In the genomic region with DNA sequence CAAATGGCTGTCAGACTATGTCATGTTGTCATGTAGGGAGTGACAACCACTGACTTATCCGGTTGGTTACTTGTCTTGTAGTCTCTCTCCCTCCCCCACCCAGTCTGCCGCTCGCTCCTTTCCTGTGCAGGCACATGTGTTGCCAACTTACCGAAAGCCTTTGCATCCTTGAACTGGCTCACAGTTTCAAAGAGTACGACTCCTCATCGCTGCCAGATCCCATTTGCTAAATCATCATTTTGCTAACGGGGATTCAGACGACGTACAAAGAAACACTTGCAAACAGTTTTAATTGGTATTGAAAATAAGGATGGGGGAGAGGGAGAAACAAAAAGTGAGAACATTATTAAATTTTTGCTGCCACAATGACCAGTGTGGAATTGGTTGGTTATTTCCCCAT, we compare ENCODE assay signal across 24 mouse cellular contexts.
"Had no signal": no experiment of that assay in that cellular context is flagged by ENCODE, and none has a peak within 500 bp of the region (broad histone marks: within the 10 kb centered on the region; RNA-seq: fewer than 3 reads in every experiment).

No protein-coding gene starts in this region.

- H3K9me3 ChIP-seq: kidney, embryonic 15.5 days; limb, embryonic 10.5 days; limb, embryonic 13.5 days; liver, embryonic 12.5 days; liver, embryonic 15.5 days; lung, embryonic 15.5 days; midbrain, embryonic 10.5 days; neural tube, embryonic 13.5 days had no signal

- ATAC-seq: liver, embryonic 12.5 days had no signal

- H3K36me3 ChIP-seq: kidney, embryonic 15.5 days; limb, embryonic 10.5 days; limb, embryonic 13.5 days; liver, embryonic 12.5 days; liver, embryonic 15.5 days; lung, embryonic 15.5 days; midbrain, embryonic 10.5 days; neural tube, embryonic 13.5 days had no signal

- DNase-seq: kidney, adult 8-10 months; kidney, postnatal 10 days; kidney, postnatal 4 days; liver; lung, adult 18-20 months; lung, postnatal 10 days; lung, postnatal 36 days; midbrain, embryonic 14.5 days; right cerebral cortex, adult 18-20 months; right cerebral cortex, postnatal 14 days; right cerebral cortex, postnatal 4 days; thymus, adult 2 months; thymus, postnatal 14 days; thymus, postnatal 4 days had no signal

- H3K27me3 ChIP-seq: liver, embryonic 12.5 days; liver, embryonic 15.5 days; lung, embryonic 15.5 days; megakaryocyte, embryonic 14.5 days; neural tube, embryonic 13.5 days had no signal

- H3K4me2 ChIP-seq: kidney, embryonic 15.5 days; limb, embryonic 13.5 days; liver, embryonic 12.5 days; liver, embryonic 15.5 days; lung, embryonic 15.5 days; neural tube, embryonic 13.5 days had no signal

- H3K4me1 ChIP-seq: kidney, embryonic 15.5 days; limb, embryonic 13.5 days; liver, embryonic 12.5 days; liver, embryonic 15.5 days; lung, embryonic 15.5 days; megakaryocyte, embryonic 14.5 days had no signal

- H3K4me3 ChIP-seq: kidney, embryonic 15.5 days; limb, embryonic 10.5 days; limb, embryonic 13.5 days; liver, embryonic 12.5 days; liver, embryonic 15.5 days; lung, embryonic 15.5 days; megakaryocyte, embryonic 14.5 days; midbrain, embryonic 10.5 days; neural tube, embryonic 13.5 days had no signal

- H3K9ac ChIP-seq: kidney, embryonic 15.5 days; limb, embryonic 13.5 days; liver, embryonic 12.5 days; liver, embryonic 15.5 days; lung, embryonic 15.5 days; neural tube, embryonic 13.5 days had no signal

- H3K27ac ChIP-seq: kidney, embryonic 15.5 days; limb, embryonic 10.5 days; limb, embryonic 13.5 days; liver, embryonic 12.5 days; liver, embryonic 15.5 days; lung, embryonic 15.5 days; midbrain, embryonic 10.5 days; neural tube, embryonic 13.5 days; stomach, postnatal 0 days had no signal
